Mouse (Mus musculus) neutrophil, adult 59 days (primary cell): ENCODE results near the gene Jpt2. TPM values are rescaled to one million over a fixed set of nuclear protein-coding genes. Genes with fewer than 3 reads are reported as not detected.

Experiments
- total RNA-seq, 2 experiments: library from RNA; stranded (reverse); gene quantifications; 1 replicate in 1 of 2; 2 replicates in 1 of 2; pipeline ENCODE4 v1.2.4; 2023

The Jpt2 gene
- total RNA-seq = 10 to 100 TPM; 37.2 to 45.7 TPM

DNA sequence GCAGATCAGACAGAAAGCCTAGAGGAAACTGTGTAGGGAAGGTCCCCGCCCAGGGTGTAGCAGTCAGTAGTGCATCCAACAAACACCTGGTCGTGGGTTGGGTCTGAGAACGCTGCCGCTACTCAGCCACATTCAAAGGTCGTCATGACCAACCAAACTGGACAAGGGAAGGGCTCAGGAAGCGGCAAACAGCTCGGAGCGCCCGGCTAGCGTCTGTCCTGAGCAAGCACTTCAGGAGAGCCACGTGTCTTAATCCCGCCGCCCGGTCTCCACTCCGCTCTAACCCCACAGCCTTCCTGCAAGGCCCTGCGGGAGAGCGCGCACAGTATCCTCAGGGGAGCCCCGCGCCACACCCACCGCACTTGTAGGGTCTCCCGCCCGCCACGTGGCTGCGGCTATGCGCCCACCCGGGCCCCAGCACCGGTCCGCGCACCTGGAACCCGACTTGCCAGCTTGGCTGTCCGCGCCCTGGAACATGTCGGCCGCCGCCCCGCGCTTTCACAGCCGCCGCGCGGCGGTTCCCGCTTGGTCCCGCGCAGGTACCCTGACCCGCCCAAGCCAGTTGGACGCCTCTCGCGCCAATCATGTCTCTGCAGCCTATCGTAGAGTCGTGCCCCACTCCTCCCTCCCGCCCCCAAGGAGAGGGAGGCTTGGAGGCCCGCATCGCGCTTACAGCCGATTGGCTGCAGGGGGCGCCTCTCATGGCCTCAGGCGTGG, at the start of gene Jpt2:
Gene Jpt2 (minus strand): TSS at position 555 of the 717 bp plus-strand sequence.

GRCm38 (mm10) chr17:24936259-24937237, 23.9 kb downstream of the Jpt2 start, which contains the start of gene Mapk8ip3:
Gene Mapk8ip3, minus strand, starts transcription at chr17:24936977.

GRCm38 (mm10) chr17:24896241-24896992, 64.1 kb downstream of the Jpt2 start, which contains the start of gene Nme3:
Gene Nme3, plus strand, starts transcription at chr17:24896500.

GRCm38 (mm10) chr17:24894995-24895547, 65.4 kb downstream of the Jpt2 start, which contains the start of the genes Eme2 and Mrps34:
Gene Eme2, minus strand, starts transcription at chr17:24895087.
Gene Mrps34, plus strand, starts transcription at chr17:24895116.

Other genes starting within 250 kb of the Jpt2 start
- gene Rnf151, start 242.6 kb downstream of the Jpt2 start, total RNA-seq = not detected
- gene Rps2, start 242.6 kb downstream of the Jpt2 start, total RNA-seq = 100 to 1,000 TPM; 535 to 536 TPM
- 10 to 100 TPM; 65.0 to 72.7 TPM for gene Ndufb10, start 236.2 kb downstream of the Jpt2 start, total RNA-seq
- 1 to 10 TPM; 1.9 to 2.1 TPM for gene Rpl3l, start 232.9 kb downstream of the Jpt2 start, total RNA-seq
- gene Msrb1, start 224.0 kb downstream of the Jpt2 start, total RNA-seq = 1,000 to 10,000 TPM; 1,180 to 1,230 TPM
- gene Hs3st6, start 207.7 kb downstream of the Jpt2 start, total RNA-seq = not detected
- not detected for gene Meiob, start 156.4 kb downstream of the Jpt2 start, total RNA-seq
- gene Hagh, start 120.5 kb downstream of the Jpt2 start, total RNA-seq = 10 to 100 TPM; 46.5 to 47.8 TPM
- gene Fahd1, start 110.3 kb downstream of the Jpt2 start, total RNA-seq = 1 to 10 TPM; 3.7 to 4.0 TPM
- gene Igfals, start 94.7 kb downstream of the Jpt2 start, total RNA-seq = under 1 TPM; 0.18 to 0.75 TPM
- gene Nubp2, start 74.3 kb downstream of the Jpt2 start, total RNA-seq = 10 to 100 TPM; 39.3 to 50.6 TPM
- 10 to 100 TPM; 24.0 to 27.7 TPM for gene Spsb3, start 74.0 kb downstream of the Jpt2 start, total RNA-seq
- gene Eme2, start 65.6 kb downstream of the Jpt2 start, total RNA-seq = 10 to 100 TPM; 12.1 to 16.3 TPM
- 10 to 100 TPM; 19.0 to 21.1 TPM for gene Mrps34, start 65.6 kb downstream of the Jpt2 start, total RNA-seq
- 10 to 100 TPM; 19.8 to 20.9 TPM for gene Nme3, start 64.2 kb downstream of the Jpt2 start, total RNA-seq
- gene Mapk8ip3, start 23.7 kb downstream of the Jpt2 start, total RNA-seq = 10 to 100 TPM; 64.6 to 76.0 TPM
- gene Cramp1l, start 55.1 kb upstream of the Jpt2 start, total RNA-seq = 10 to 100 TPM; 29.9 to 30.6 TPM
- 10 to 100 TPM; 15.6 to 16.4 TPM for gene Ift140, start 55.4 kb upstream of the Jpt2 start, total RNA-seq
- gene Tmem204, start 122.9 kb upstream of the Jpt2 start, total RNA-seq = not detected
- 10 to 100 TPM in 1 of 2 experiments, 1 to 10 TPM in 1; 7.8 to 11.1 TPM for gene Telo2, start 155.3 kb upstream of the Jpt2 start, total RNA-seq
- not detected for gene Ptx4, start 160.1 kb upstream of the Jpt2 start, total RNA-seq
- gene Clcn7, start 172.7 kb upstream of the Jpt2 start, total RNA-seq = 10 to 100 TPM; 28.9 to 29.5 TPM
- gene Ccdc154, start 201.8 kb upstream of the Jpt2 start, total RNA-seq = under 1 TPM in 1 of 2 experiments, not detected in 1; 0.18 TPM
- not detected for gene Gm38655, start 214.8 kb upstream of the Jpt2 start, total RNA-seq
- 1 to 10 TPM; 5.0 to 6.3 TPM for gene BC003965, start 223.9 kb upstream of the Jpt2 start, total RNA-seq
- gene Unkl, start 227.7 kb upstream of the Jpt2 start, total RNA-seq = 10 to 100 TPM; 27.2 to 27.7 TPM